Mouse (Mus musculus): ENCODE measurements around the gene Ces1b. TPM values are rescaled to one million over a fixed set of nuclear protein-coding genes. Genes with fewer than 3 reads are reported as not detected.
A peak's percentile ranks its signal among the peaks of the same experiment; 100 is the strongest.

The Ces1b gene
- polyA plus RNA-seq, 1 experiment from 2014 or later = not detected

GRCm38 (mm10) chr8:93040256-93040655 is 39.6 kb downstream of the Ces1b start:
- H3K4me2 ChIP-seq (ENCODE audit: low read depth, low read length) = no peak overlapping the region
- ATAC-seq (replicated peaks; ENCODE audit: insufficient number of reproducible peaks, low FRiP score, low TSS enrichment, low read depth) = no peak
- no peak overlapping the region for H3K27ac ChIP-seq (replicated peaks; ENCODE audit: low read depth, low read length)
- no peak overlapping the region for H3K4me3 ChIP-seq (ENCODE audit: low read depth, low read length)
- no peaks in the 10 kb centered on the region for H3K36me3 ChIP-seq (replicated peaks; ENCODE audit: control insufficient read depth, insufficient read depth, low read depth, low read length)
- no peaks in the 10 kb centered on the region for H3K27me3 ChIP-seq (ENCODE audit: control insufficient read depth, insufficient read depth, low read length)
- H3K4me1 ChIP-seq (ENCODE audit: control insufficient read depth, insufficient read depth, low read length) = no peaks in the 10 kb centered on the region
- H3K9me3 ChIP-seq (replicated peaks; ENCODE audit: control insufficient read depth, low read length) = no peaks in the 10 kb centered on the region
- no peak for DNase-seq (ENCODE audit: low spot score)
- H3K9ac ChIP-seq (replicated peaks; ENCODE audit: low read length) = no peak overlapping the region
- 91% methylated on average over 2 of the region's 2 CpGs for WGBS

- Histone ChIP-seq H3K4me1 (ENCODE audit: control insufficient read depth, insufficient read depth, low read length) (no peaks in the 10 kb centered on the region), H3K27ac (replicated peaks; ENCODE audit: low read depth, low read length) (no peak overlapping the region), H3K4me3 (ENCODE audit: low read depth, low read length) (no peak overlapping the region), H3K27me3 (ENCODE audit: control insufficient read depth, insufficient read depth, low read length) (no peaks in the 10 kb centered on the region), H3K36me3 (replicated peaks; ENCODE audit: control insufficient read depth, insufficient read depth, low read depth, low read length) (no peaks in the 10 kb centered on the region), H3K4me2 (ENCODE audit: low read depth, low read length) (no peak overlapping the region), H3K9ac (replicated peaks; ENCODE audit: low read length) (no peak overlapping the region), H3K9me3 (replicated peaks; ENCODE audit: control insufficient read depth, low read length) (no peaks in the 10 kb centered on the region)
- DNase-seq (ENCODE audit: low spot score) = peak; percentile 24
- no peak for ATAC-seq (replicated peaks; ENCODE audit: insufficient number of reproducible peaks, low FRiP score, low TSS enrichment, low read depth)
- 14% methylated on average over 2 of the region's 2 CpGs for WGBS
These were observed 41.0 kb downstream of the Ces1b start for GRCm38 (mm10) chr8:93038831-93039230.

- no peak overlapping the region for H3K27ac ChIP-seq (replicated peaks; ENCODE audit: low read depth, low read length)
- no peaks in the 10 kb centered on the region for H3K36me3 ChIP-seq (replicated peaks; ENCODE audit: control insufficient read depth, insufficient read depth, low read depth, low read length)
- no peak overlapping the region for H3K4me3 ChIP-seq (ENCODE audit: low read depth, low read length)
- DNase-seq (ENCODE audit: low spot score) (no peak), ATAC-seq (replicated peaks; ENCODE audit: insufficient number of reproducible peaks, low FRiP score, low TSS enrichment, low read depth) (no peak)
- H3K27me3 ChIP-seq (ENCODE audit: control insufficient read depth, insufficient read depth, low read length) = no peaks in the 10 kb centered on the region
- no peaks in the 10 kb centered on the region for H3K9me3 ChIP-seq (replicated peaks; ENCODE audit: control insufficient read depth, low read length)
- H3K9ac ChIP-seq (replicated peaks; ENCODE audit: low read length) = no peak overlapping the region
- no peak overlapping the region for H3K4me2 ChIP-seq (ENCODE audit: low read depth, low read length)
- WGBS = 79% methylated on average over 2 of the region's 2 CpGs
- H3K4me1 ChIP-seq (ENCODE audit: control insufficient read depth, insufficient read depth, low read length) = no peaks in the 10 kb centered on the region
These were observed 49.2 kb downstream of the Ces1b start for GRCm38 (mm10) chr8:93030664-93031063.

GRCm38 (mm10) chr8:93021738-93022137 is 58.1 kb downstream of the Ces1b start:
- Histone ChIP-seq H3K27ac (replicated peaks; ENCODE audit: low read depth, low read length) (no peak overlapping the region), H3K27me3 (ENCODE audit: control insufficient read depth, insufficient read depth, low read length) (no peaks in the 10 kb centered on the region), H3K36me3 (replicated peaks; ENCODE audit: control insufficient read depth, insufficient read depth, low read depth, low read length) (no peaks in the 10 kb centered on the region), H3K9ac (replicated peaks; ENCODE audit: low read length) (no peak overlapping the region), H3K9me3 (replicated peaks; ENCODE audit: control insufficient read depth, low read length) (no peaks in the 10 kb centered on the region), H3K4me2 (ENCODE audit: low read depth, low read length) (no peak overlapping the region), H3K4me1 (ENCODE audit: control insufficient read depth, insufficient read depth, low read length) (no peaks in the 10 kb centered on the region), H3K4me3 (ENCODE audit: low read depth, low read length) (no peak overlapping the region)
- DNase-seq (ENCODE audit: low spot score) (no peak), ATAC-seq (replicated peaks; ENCODE audit: insufficient number of reproducible peaks, low FRiP score, low TSS enrichment, low read depth) (no peak)
- 80% methylated on average over 5 of the region's 5 CpGs for WGBS

GRCm38 (mm10) chr8:93014300-93014699 is 65.5 kb downstream of the Ces1b start:
- Histone ChIP-seq H3K36me3 (replicated peaks; ENCODE audit: control insufficient read depth, insufficient read depth, low read depth, low read length) (no peaks in the 10 kb centered on the region), H3K9ac (replicated peaks; ENCODE audit: low read length) (no peak overlapping the region)

GRCm38 (mm10) chr8:93012226-93012625 is 67.6 kb downstream of the Ces1b start:
- Histone ChIP-seq H3K27me3 (ENCODE audit: control insufficient read depth, insufficient read depth, low read length) (no peaks in the 10 kb centered on the region), H3K9ac (replicated peaks; ENCODE audit: low read length) (no peak overlapping the region), H3K27ac (replicated peaks; ENCODE audit: low read depth, low read length) (no peak overlapping the region), H3K4me3 (ENCODE audit: low read depth, low read length) (no peak overlapping the region), H3K4me1 (ENCODE audit: control insufficient read depth, insufficient read depth, low read length) (no peaks in the 10 kb centered on the region), H3K9me3 (replicated peaks; ENCODE audit: control insufficient read depth, low read length) (no peaks in the 10 kb centered on the region), H3K4me2 (ENCODE audit: low read depth, low read length) (no peak overlapping the region), H3K36me3 (replicated peaks; ENCODE audit: control insufficient read depth, insufficient read depth, low read depth, low read length) (no peaks in the 10 kb centered on the region)
- 76% methylated on average over 6 of the region's 6 CpGs for WGBS
- no peak for DNase-seq (ENCODE audit: low spot score)
- ATAC-seq (replicated peaks; ENCODE audit: insufficient number of reproducible peaks, low FRiP score, low TSS enrichment, low read depth) = no peak

More at GRCm38 (mm10) chr8:93014300-93014699, 65.5 kb downstream of the Ces1b start:
- Histone ChIP-seq H3K4me2 (ENCODE audit: low read depth, low read length) (no peak overlapping the region), H3K4me1 (ENCODE audit: control insufficient read depth, insufficient read depth, low read length) (no peaks in the 10 kb centered on the region), H3K9me3 (replicated peaks; ENCODE audit: control insufficient read depth, low read length) (no peaks in the 10 kb centered on the region), H3K27ac (replicated peaks; ENCODE audit: low read depth, low read length) (no peak overlapping the region), H3K27me3 (ENCODE audit: control insufficient read depth, insufficient read depth, low read length) (no peaks in the 10 kb centered on the region), H3K4me3 (ENCODE audit: low read depth, low read length) (no peak overlapping the region)
- no peak for ATAC-seq (replicated peaks; ENCODE audit: insufficient number of reproducible peaks, low FRiP score, low TSS enrichment, low read depth)
- WGBS = 66% methylated on average over 4 of the region's 4 CpGs
- DNase-seq (ENCODE audit: low spot score) = no peak

- Histone ChIP-seq H3K4me3 (ENCODE audit: low read depth, low read length) (no peak overlapping the region), H3K4me2 (ENCODE audit: low read depth, low read length) (no peak overlapping the region), H3K9me3 (replicated peaks; ENCODE audit: control insufficient read depth, low read length) (no peaks in the 10 kb centered on the region), H3K9ac (replicated peaks; ENCODE audit: low read length) (no peak overlapping the region), H3K27me3 (ENCODE audit: control insufficient read depth, insufficient read depth, low read length) (no peaks in the 10 kb centered on the region), H3K4me1 (ENCODE audit: control insufficient read depth, insufficient read depth, low read length) (no peaks in the 10 kb centered on the region), H3K36me3 (replicated peaks; ENCODE audit: control insufficient read depth, insufficient read depth, low read depth, low read length) (no peaks in the 10 kb centered on the region), H3K27ac (replicated peaks; ENCODE audit: low read depth, low read length) (no peak overlapping the region)
- WGBS = 10% methylated on average over 9 of the region's 9 CpGs
- peak; percentile 94 for DNase-seq (ENCODE audit: low spot score)
- no peak; the same call in 1 of the 2 replicates for ATAC-seq (replicated peaks; ENCODE audit: insufficient number of reproducible peaks, low FRiP score, low TSS enrichment, low read depth)
These were observed 68.4 kb downstream of the Ces1b start for GRCm38 (mm10) chr8:93011439-93011838.

- H3K4me1 ChIP-seq (ENCODE audit: control insufficient read depth, insufficient read depth, low read length) = no peaks in the 10 kb centered on the region
- no peak overlapping the region for H3K4me3 ChIP-seq (ENCODE audit: low read depth, low read length)
- no peak overlapping the region for H3K27ac ChIP-seq (replicated peaks; ENCODE audit: low read depth, low read length)
- H3K9me3 ChIP-seq (replicated peaks; ENCODE audit: control insufficient read depth, low read length) = no peaks in the 10 kb centered on the region
- peak; percentile 88 for DNase-seq (ENCODE audit: low spot score)
- no peaks in the 10 kb centered on the region for H3K27me3 ChIP-seq (ENCODE audit: control insufficient read depth, insufficient read depth, low read length)
- H3K4me2 ChIP-seq (ENCODE audit: low read depth, low read length) = no peak overlapping the region
- WGBS = 35% methylated on average over 5 of the region's 5 CpGs
- H3K36me3 ChIP-seq (replicated peaks; ENCODE audit: control insufficient read depth, insufficient read depth, low read depth, low read length) = no peaks in the 10 kb centered on the region
- no peak for ATAC-seq (replicated peaks; ENCODE audit: insufficient number of reproducible peaks, low FRiP score, low TSS enrichment, low read depth)
- no peak overlapping the region for H3K9ac ChIP-seq (replicated peaks; ENCODE audit: low read length)
These were observed 69.5 kb downstream of the Ces1b start for GRCm38 (mm10) chr8:93010286-93010685.

Measured in embryonic facial prominence, embryonic 11.5 days (tissue).